Mouse (Mus musculus): ENCODE measurements around the gene Tuba1b.
"Not testable (repeated sequence)": the region's sequence is repeated elsewhere in the genome, so short reads cannot be mapped to it uniquely, and the experiment has no call there.

Tuba1b gene

DNA sequence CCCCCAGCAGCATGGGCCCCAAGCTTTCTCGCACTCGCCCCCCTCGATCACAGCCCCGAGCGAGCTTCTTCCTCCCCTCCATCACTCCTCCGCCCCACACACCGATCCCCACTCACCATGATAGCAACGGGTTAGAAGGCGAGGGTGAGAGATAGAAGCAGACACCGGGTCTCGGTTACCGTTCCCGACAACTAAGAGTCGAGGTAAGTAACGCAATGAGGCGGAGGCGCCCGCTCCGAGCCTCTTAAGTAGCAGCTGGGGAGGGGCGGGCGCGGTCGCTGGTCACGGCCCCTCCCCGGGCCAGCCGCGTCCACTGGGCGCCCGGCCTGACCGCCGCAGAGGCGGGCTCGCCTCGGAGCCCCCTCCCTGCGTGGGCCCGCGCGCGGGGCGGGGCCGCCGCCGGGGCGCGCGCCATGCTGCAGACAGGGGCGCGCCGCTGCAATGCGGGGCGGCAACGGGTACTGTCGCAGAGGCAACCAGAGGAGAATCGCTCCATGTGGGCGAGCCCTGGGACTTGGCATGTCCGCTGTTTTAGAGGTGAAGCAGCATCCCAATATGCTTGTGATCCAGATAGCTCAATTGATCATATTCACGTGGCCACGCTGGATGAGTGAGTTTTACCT, at the start of gene Tuba1b:
Gene Tuba1b (minus strand): TSS at position 349 of the 623 bp plus-strand sequence.
- peak; percentile 74 to 78 for DNase-seq (ENCODE audit: low read depth in 2 of 2, low spot score in 2 of 2)

DNA sequence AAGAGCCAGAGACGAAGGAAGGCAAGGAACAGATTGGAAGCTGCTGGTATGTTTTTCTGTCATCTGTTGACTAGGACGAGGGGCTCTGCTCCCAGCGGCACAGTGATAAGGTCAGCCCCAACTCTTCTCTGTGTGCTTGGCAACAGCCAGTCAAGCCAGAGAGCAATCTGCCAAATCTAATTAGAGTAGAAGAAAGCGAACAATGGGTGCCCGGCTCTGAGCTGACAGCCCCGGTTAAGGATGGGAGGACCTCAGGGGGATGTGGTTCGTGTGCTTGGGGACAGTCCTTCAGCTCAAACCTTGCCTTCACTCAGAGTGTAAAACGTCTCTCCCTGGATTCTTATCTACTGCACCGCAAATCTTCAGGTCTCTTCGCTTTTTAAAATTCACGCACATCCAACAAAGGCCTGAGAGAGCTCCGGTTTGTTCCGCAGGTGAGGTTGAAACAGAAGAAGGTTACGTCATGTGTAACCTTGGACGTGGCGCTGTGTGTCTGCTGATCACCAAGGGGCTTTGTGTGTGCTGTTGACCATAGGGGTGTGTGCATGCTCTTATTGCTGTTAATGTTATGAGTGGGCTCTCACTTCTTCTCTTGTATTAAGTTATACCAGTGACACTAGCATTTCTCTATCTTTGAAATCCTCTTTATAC, 49.2 kb upstream of the Tuba1b start:
- no peak for DNase-seq (ENCODE audit: low read depth in 2 of 2, low spot score in 2 of 2)

DNA sequence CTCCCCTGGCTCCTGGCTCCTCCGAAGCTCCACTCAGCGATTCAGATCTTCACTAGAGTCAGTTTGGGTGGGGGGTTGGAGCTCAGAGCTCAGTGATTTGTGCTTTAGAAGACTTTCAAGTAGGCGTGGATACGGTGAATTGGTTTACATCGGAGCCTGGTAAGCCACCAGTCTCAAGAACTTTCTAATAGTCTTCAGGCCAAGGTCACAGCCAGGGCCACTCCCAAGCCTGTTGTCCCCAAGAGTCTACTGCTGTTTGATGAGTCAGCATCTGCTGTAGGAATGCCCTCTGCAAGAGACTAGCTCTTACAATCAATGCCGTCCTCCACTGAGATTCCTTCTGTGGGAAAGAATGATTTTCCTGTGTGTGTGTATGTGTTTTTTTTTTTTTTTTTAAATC, 47.7 kb upstream of the Tuba1b start:
- DNase-seq (ENCODE audit: low read depth in 2 of 2, low spot score in 2 of 2) = no peak

DNA sequence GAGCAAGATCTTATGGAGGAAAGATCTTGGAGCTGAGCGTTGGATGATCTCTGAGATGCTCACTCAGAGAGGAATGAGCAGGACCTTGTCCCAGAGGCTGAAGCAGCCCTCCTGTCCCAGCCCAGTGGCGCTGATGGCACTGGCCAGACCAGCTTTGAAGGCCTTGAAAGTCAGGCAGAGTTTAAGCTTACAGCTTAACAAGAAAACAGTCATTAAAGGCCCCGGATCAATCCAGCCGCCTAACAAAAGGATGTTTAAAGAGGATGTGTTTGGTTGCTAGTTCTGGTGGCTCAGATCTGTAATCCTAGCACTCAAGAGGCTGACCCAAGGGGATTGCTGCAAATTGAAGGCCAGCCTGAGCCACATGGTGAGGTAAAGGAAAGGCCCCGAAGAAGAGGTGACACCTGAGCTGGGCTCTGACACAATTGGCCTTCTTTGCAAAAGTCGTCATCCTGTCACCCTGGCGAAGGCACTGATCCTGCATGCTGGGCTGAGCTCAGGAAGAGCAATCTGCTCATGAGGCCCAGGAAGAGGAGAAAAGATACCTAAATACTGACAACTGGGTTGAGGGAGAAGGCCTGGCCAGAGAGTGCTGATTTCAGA, 45.7 kb upstream of the Tuba1b start:
- DNase-seq (ENCODE audit: low read depth in 2 of 2, low spot score in 2 of 2) = no peak

DNA sequence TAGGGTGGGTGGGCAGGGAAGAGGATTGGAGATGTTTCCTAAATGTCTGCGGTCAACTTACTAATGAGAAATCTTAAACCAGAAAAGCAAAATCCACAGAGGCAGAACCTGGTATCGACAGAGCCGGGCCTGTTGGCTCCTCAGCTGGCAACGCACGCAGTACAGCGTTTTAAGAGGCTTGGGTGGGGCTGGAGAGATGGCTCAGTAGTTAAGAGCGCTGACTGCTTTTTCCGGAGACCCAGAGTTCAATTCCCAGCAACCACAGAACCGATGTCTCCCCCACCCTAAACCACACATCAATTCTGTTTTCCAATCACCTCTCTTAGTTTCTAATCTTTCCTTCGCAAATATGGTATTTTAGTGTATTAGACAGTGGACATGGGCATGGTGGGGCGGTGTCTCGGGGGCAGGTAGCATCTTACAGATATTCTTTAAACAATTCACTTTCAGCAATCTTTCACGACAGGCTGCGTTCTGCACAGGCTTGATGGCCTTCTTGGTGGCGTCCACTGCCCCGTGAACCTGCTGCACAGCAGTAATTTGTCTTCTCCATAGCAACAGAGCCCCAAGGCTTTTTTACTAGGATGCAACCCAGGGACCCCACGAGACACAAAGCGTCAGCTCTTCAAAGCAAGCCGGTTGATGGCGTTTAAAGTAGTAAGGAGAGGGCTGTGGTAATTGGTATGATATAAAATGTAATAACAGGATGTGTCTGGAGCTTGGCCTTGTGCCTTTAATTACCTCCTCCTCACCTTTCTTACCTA, 44.2 kb upstream of the Tuba1b start:
- no peak for DNase-seq (ENCODE audit: low read depth in 2 of 2, low spot score in 2 of 2)

DNA sequence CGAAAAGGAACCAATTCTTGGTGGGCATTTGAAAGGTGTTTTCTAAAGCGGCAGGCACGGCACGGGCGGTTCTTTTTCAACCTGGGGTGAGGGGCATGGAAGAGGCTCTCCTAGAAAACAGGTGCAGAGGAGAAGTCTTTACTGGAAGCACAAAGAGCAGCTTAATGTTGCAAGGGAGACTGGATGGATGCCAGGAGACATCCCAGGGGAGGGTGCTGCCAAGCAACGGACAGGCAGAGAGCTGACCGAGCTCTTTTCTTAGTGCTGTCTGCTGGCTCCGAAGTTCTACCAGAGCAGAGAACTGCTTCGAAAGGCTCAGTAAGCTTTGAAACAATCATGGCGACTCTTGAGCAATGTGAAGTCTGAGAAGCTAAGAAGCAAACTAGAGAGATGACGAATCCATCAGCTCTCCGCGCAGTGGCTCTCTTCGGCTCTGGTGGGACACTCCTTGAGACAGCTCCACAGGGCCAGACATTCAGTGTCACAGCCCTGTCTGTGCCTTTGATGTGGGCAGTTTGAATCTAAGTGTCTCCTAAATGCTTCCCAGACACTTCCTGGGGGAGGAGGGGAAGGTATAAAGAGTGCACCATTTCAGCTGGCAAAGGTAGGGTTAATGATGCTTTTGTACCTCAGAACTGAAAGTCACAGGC, 43.5 kb upstream of the Tuba1b start:
- no peak for DNase-seq (ENCODE audit: low read depth in 2 of 2, low spot score in 2 of 2)

DNA sequence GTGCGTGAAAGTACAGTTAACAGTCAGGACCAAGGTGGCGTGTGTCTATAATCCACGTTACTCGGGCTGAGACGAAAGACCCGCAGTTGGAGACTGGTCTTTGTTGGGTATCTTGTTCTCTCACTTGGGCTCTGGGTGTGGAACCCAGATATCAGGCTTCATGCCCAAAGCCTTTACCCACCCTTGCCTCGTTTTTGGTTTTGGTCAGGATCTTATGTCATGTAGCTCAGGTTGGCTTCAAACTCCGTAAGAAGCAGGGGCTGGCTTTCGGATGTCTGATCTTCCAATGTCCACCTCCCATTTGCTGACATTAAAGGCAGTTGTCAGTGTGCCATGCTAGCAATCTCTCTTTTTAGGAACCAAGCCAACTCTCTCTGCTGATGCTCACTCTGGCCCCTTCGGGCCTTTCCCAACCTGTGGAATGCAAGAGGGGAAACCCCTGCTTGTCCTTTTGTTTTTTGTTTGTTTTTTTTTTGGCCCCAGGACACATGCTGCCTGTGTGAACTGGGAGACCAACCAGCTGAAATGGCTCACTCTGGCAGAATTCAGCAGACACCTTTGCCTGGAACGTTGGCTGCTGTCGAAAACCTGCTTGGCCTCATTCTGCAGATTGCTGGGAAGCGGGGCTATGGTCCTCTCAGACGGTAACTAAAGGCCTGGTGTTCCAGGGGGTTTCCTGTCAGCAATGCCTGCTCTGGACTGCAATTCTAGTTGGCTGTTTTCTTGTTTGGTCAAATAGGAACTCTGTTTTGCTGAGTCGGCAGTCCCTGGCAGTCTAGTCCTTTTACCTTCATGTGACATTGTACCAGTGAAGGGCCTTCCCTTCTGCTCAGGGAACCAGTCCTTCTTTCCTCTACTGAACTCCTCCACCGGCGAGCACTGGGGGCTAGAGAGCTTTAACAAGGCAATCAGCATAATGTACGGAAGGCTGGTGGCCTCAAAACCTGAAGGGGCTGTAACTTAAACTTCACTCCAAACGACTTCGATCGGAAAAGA, 42.7 kb upstream of the Tuba1b start:
- no peak for DNase-seq (ENCODE audit: low read depth in 2 of 2, low spot score in 2 of 2)

DNA sequence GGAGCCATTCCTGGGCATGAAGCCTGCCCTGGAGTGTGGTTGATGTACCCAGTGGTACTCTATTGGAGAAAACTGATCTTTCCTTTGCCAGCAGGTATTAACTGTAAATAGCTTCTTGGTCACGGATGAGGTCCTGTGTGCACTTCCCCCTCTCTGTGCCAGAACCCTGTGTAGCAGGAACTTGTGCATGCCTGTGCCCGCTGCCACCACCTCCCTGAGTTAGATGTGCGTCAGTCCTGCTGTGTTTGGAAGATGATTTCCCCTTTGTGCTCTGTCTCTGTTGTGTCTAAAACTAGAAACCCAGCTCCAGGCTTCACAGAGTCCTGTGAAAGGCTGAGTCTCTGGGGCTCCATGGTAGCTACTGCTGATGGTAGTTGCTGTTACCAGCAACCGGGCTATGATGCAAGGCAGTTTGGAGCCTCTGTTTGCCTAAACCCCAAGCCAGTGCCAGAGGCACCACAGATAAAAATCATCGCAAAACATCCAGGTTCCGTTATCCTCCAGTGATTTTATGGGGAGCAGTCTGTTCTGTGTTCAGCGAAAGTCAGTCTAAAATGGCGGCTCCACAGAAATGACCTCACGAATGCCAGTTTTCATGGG, 38.8 kb upstream of the Tuba1b start:
- no peak for DNase-seq (ENCODE audit: low read depth in 2 of 2, low spot score in 2 of 2)

DNA sequence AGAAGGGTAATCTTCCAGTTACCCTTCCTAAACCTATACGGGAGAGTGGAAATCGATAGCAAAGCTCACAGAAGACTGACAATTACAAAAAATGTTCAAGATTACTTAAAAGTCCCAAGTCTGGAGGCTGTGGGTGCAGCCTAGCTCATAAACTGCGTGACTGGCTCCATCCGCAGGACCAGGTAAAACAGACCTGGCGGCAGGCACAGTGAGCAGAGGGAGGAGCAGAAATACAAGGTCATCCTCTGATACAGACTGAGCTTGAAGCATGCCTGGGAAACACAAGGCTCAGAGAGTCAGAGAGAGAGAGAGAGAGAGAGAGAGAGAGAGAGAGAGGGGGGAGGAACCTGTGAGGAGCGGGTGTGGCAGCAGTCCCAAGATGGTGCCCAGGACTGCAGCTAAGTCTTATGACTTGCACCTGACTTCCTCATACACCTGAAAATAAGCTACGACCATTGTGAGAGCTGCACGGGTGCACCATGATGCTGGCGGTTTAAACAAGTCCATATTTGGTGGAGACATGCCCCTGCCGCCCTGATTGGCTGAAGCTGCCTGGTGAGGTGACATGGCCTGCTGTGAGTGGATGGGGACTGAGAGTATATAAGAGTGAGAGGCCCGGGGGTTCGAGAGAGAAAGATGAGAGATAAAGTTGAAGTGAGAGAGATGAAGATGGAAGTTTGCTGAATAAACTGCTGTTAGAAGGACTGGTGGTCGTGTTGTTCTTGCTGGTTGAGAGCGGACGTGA, 37.4 kb upstream of the Tuba1b start:
- not testable (repeated sequence) for DNase-seq (ENCODE audit: low read depth in 2 of 2, low spot score in 2 of 2)

DNA sequence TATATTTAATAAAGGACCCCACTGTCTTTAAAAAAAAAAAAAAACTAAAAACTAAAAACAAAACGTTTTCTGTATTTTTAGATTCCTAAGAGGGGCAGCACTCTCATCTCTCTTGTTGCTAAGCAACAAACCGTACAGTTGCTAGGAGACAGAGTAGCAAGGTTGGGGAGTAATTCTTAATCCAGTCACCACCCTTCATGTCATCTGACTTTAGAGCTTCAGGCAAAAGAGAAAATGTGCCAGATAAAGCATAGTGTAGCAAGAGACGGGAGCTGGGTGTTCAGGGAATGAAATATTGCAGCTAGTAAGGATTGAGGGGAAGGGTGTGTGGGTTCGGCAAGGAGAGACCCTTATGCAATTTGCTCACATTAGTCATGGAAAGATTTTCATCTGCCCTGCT, 36.7 kb upstream of the Tuba1b start:
- no peak for DNase-seq (ENCODE audit: low read depth in 2 of 2, low spot score in 2 of 2)

DNA sequence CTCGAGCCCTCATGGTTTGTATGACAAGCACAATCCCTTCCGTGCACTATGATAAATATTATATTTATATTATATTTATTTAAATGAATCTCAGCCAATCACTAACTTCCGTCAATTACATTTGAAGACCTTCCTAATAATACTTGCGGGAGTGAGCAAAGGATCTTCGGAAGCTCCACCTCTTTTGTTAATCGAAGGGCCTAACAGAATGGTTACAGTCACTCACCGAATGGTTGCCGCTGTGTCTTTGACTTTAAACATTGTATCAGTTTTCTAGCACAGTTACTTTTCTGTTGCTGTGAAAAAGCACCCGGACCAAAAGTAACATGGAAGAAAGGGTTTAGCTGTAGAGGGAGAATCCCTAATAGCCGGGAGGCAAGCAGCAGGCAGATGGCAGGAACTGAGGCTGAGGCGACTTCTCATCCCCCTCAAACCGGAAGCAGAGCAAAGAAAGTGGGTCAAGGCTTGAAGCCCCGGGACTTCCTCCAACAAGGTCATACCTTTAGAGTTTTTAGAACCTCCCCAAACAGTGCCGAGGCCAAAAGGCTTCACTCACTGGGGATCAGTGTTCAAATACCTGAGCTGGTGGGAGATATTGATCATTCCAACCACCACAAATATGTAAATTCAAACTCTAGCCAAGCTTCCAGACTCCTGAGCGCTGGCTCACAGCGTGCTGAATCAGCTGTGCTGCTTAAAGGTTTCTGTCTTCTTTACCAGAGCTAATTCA, 35.2 kb upstream of the Tuba1b start:
- DNase-seq (ENCODE audit: low read depth in 2 of 2, low spot score in 2 of 2) = no peak

DNA sequence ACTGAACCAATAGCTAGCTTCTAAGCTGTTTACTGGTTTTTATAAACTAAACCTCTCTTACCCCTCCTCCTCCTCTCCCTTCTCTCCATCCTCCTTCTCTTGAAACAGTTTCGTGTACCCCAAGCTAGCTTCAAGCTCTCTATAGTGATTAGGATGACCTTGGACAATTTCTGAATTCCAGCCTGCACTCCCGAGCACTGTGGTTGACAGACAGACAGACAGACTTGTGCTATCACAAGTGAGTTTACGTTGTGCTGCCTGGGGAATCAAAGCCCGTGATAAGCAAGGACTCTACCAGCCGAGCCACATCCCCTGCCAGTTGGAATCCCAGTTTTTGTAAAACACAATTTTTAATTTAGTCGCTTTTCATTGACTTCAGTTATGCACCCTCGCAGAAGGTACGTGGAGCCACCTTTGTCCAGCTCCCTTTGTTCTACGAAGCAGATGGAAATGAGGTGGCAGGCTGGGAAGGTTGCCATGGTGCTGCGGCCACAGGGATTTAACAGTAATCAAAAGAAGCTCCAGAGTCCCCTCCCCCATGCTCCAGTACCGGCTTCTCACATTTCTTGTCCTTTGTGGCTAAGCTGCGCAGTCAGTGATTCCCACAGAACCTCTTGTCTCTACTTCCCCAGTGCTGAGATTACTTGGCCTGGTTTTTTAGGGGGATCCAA, 34.5 kb upstream of the Tuba1b start:
- no peak for DNase-seq (ENCODE audit: low read depth in 2 of 2, low spot score in 2 of 2)

DNA sequence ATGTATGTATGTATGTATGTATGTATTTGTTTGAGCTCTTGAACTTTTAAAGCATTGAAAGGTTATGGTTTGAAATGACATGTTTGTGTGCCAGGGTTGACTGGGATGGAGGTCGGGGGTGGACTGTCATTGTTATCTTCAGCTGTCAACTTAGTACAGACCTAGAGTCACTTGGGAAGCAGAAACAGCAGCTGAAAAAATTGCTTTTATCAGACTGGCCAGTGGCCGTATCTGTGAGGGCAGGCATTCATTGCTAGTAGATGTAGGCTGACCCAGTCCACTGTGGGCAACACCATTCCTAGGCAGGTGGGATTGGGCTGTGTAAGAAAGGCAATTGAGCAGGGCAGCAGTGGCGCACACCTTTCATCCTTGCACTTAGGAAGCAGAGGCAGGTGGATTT, 25.2 kb upstream of the Tuba1b start:
- no peak for DNase-seq (ENCODE audit: low read depth in 2 of 2, low spot score in 2 of 2)

DNA sequence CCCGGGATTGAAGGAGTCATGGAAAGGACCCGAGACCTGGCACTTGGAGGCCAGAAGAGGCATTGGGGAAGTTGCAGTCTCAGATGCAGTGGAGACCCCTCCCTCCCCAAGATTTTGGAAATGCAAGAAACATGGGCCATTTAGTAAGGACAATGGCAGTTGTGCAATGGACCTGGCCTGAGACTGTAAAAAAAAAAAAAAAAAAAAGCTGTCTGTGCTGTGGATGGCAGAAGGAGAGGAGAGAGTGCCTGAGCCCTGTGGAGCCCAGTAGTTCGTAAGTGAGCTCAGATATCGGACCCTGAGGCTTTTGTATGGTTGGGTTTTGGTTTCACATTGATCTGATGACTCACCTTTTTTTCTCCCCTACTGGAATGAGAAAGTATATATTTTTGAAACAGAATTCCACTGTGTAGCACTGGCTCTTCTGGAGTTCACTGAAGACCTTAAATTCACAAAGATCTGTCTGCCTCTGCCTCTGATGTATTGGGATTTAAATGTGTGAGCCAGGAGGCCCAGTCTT, 24.6 kb upstream of the Tuba1b start:
- DNase-seq (ENCODE audit: low read depth in 2 of 2, low spot score in 2 of 2) = no peak

DNA sequence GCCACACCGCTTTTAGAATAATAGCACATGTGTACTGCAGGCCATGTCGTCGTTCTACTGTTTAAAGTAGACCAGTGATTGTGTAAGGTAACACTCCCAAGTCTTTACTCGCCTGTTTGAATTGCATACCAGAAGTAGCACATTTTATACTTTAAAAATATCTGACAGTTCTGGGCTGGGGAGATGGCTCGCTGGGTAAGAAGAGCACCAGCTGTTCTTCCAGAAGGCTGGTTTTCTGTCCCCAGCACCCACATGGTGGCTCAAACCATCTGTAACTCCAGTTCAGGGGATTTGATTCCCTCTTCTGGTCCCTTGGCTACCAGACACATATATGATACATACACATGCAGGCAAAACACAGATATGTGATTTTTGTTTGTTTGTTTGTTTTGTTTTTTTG, 23.1 kb upstream of the Tuba1b start:
- no peak for DNase-seq (ENCODE audit: low read depth in 2 of 2, low spot score in 2 of 2)

DNA sequence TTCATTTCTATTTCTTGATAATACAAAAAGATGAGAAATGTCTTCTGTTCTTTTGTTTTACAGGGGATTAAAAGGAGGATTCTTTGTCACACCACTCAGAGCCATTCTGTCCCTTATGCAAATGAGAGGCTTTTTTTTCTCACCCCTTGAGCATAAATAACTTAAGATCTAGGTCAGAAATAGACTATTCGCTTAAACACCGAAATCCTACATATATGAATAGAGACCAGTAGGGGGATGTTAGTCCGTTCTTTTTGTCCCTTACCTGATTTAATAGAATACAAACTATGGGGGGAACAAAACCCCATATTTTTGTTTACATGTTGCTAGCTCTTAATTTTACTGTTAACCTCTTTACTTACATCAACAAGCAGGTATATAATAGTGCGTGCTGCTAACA, 21.6 kb upstream of the Tuba1b start:
- DNase-seq (ENCODE audit: low read depth in 2 of 2, low spot score in 2 of 2) = no peak

DNA sequence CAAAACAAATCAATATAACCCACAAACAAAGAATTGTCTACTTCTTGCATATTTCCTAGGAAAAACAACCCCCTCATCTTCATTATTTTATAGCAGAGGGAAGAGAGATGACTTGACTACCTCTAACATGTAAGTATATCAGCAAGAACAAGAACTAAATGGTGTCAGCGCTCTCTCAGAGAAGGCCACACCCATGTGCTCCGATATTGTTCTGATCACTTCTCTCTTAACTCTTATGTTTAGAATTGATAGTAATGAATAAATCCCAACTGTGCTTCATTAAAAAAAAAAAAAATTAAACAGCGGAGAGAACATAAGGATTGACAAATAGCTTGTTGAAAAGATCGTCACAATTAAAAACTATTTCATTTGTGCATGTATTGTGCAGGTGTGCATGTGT, 21.0 kb upstream of the Tuba1b start:
- no peak for DNase-seq (ENCODE audit: low read depth in 2 of 2, low spot score in 2 of 2)
